Comparison of ENCODE assay signal across 8 mouse cellular contexts in the genomic region with DNA sequence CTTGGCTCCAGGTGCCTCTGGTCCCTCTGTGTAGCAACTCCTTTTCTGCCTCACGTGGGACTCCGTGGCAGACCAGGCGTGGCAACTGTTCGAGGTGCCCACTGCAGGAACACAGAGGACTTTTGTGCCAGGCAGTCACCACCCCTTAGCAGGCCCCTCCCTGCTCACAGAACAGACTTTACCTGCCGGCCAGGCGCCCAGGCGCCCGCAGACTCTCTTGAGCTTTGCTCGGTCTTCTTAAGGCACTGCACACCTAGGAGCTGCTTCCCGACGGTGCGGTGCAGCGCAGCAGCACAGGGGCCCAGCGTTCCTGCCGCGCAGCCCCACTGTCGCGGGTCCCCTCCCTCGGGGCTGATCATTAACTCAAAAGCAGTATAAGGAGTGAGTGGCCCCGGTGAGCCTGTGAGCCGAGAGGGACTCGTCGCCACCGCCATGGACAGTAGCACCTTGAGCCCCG. TPM values are rescaled to one million over a fixed set of nuclear protein-coding genes. Genes with fewer than 3 reads are reported as not detected.
A peak's percentile ranks its signal among the peaks of the same experiment; 100 is the strongest.
DNase-seq lines count a peak whose midpoint lies in the region; ATAC-seq and TF ChIP-seq lines count a peak whose summit lies in the region.
"Had no signal": no experiment of that assay in that cellular context is flagged by ENCODE, and none has a peak within 500 bp of the region (broad histone marks: within the 10 kb centered on the region; RNA-seq: fewer than 3 reads in every experiment).

TSS of gene Slc5a1 (plus strand) at position 195 of the 457 bp plus-strand sequence.

- H3K4me3 ChIP-seq in embryonic facial prominence, embryonic 11.5 days (ENCODE audit: low read depth, low read length): no peak within 1 kb of the TSS
- H3K4me3 ChIP-seq in forebrain, embryonic 15.5 days: no peak within 1 kb of the TSS
- H3K4me3 ChIP-seq in kidney, postnatal 0 days (replicated peaks; ENCODE audit: low read depth, low read length): peak within 1 kb of the TSS; percentile 13
- peak within 1 kb of the TSS; percentile 15; the same call in 1 of the 2 replicates for H3K4me3 ChIP-seq in midbrain, embryonic 12.5 days

- H3K36me3 ChIP-seq in embryonic facial prominence, embryonic 11.5 days (replicated peaks; ENCODE audit: control insufficient read depth, insufficient read depth, low read depth, low read length): no peaks in the 10 kb centered on the region
- no peaks in the 10 kb centered on the region for H3K36me3 ChIP-seq in forebrain, embryonic 15.5 days
- no peaks in the 10 kb centered on the region for H3K36me3 ChIP-seq in kidney, postnatal 0 days (ENCODE audit: insufficient read depth, low read length)
- no peaks in the 10 kb centered on the region for H3K36me3 ChIP-seq in midbrain, embryonic 12.5 days

- no peak within 1 kb of the TSS for H3K27ac ChIP-seq in embryonic facial prominence, embryonic 11.5 days (replicated peaks; ENCODE audit: low read depth, low read length)
- H3K27ac ChIP-seq in forebrain, embryonic 15.5 days (replicated peaks): no peak within 1 kb of the TSS
- H3K27ac ChIP-seq in kidney, postnatal 0 days: no peak within 1 kb of the TSS
- H3K27ac ChIP-seq in midbrain, embryonic 12.5 days (replicated peaks): no peak within 1 kb of the TSS

- H3K4me1 ChIP-seq in embryonic facial prominence, embryonic 11.5 days (ENCODE audit: control insufficient read depth, insufficient read depth, low read length): no peaks in the 10 kb centered on the region
- H3K4me1 ChIP-seq in forebrain, embryonic 15.5 days: no peaks in the 10 kb centered on the region
- no peaks in the 10 kb centered on the region for H3K4me1 ChIP-seq in kidney, postnatal 0 days (replicated peaks; ENCODE audit: insufficient read depth, low read length)
- peaks cover 12% of the 10 kb centered on the region; the same call in 1 of the 2 replicates for H3K4me1 ChIP-seq in midbrain, embryonic 12.5 days

- H3K4me2 ChIP-seq in embryonic facial prominence, embryonic 11.5 days (ENCODE audit: low read depth, low read length): peak within 1 kb of the TSS; percentile 16; the same call in 1 of the 2 replicates
- 0 out of 2 replicates have a peak within 1 kb of the TSS, but pooled peaks have one; percentile 7 for H3K4me2 ChIP-seq in forebrain, embryonic 15.5 days (replicated peaks)
- peak within 1 kb of the TSS; percentile 46 for H3K4me2 ChIP-seq in kidney, postnatal 0 days (ENCODE audit: low read length)
- H3K4me2 ChIP-seq in midbrain, embryonic 12.5 days (replicated peaks): peak within 1 kb of the TSS; percentile 27

- H3K27me3 ChIP-seq in embryonic facial prominence, embryonic 11.5 days (ENCODE audit: control insufficient read depth, insufficient read depth, low read length): peaks cover 17% of the 10 kb centered on the region
- peaks cover 12% of the 10 kb centered on the region for H3K27me3 ChIP-seq in forebrain, embryonic 15.5 days
- peaks cover 7% of the 10 kb centered on the region; the same call in 1 of the 2 replicates for H3K27me3 ChIP-seq in kidney, postnatal 0 days (ENCODE audit: insufficient read depth, low read length)
- peaks cover 31% of the 10 kb centered on the region for H3K27me3 ChIP-seq in midbrain, embryonic 12.5 days

- no peak for ATAC-seq in embryonic facial prominence, embryonic 11.5 days (replicated peaks; ENCODE audit: insufficient number of reproducible peaks, low FRiP score, low TSS enrichment, low read depth)
- no peak for ATAC-seq in forebrain, embryonic 15.5 days (replicated peaks)
- peak; percentile 57 for ATAC-seq in kidney, postnatal 0 days (replicated peaks; ENCODE audit: low FRiP score, low read depth)
- no peak for ATAC-seq in midbrain, embryonic 12.5 days (ENCODE audit: low FRiP score, low read depth)
- ATAC-seq in erythroid progenitor cell, adult 5-6 weeks (replicated peaks; ENCODE audit: low FRiP score, poor library complexity, severe bottlenecking): no peak
- ATAC-seq: activated CD4-positive, CD25-positive, alpha-beta regulatory T cell, adult 4 months had no signal

- no peaks in the 10 kb centered on the region for H3K9me3 ChIP-seq in embryonic facial prominence, embryonic 11.5 days (replicated peaks; ENCODE audit: control insufficient read depth, low read length)
- no peaks in the 10 kb centered on the region for H3K9me3 ChIP-seq in forebrain, embryonic 15.5 days
- H3K9me3 ChIP-seq in kidney, postnatal 0 days (replicated peaks; ENCODE audit: low read length): no peaks in the 10 kb centered on the region
- H3K9me3 ChIP-seq in midbrain, embryonic 12.5 days: no peaks in the 10 kb centered on the region

- no peak within 1 kb of the TSS for H3K9ac ChIP-seq in embryonic facial prominence, embryonic 11.5 days (replicated peaks; ENCODE audit: low read length)
- H3K9ac ChIP-seq in forebrain, embryonic 15.5 days (replicated peaks): no peak within 1 kb of the TSS
- H3K9ac ChIP-seq in kidney, postnatal 0 days (ENCODE audit: low read depth, low read length): no peak within 1 kb of the TSS
- H3K9ac ChIP-seq in midbrain, embryonic 12.5 days (replicated peaks): no peak within 1 kb of the TSS

- DNase-seq in embryonic facial prominence, embryonic 11.5 days (ENCODE audit: low spot score): no peak
- no peak for DNase-seq in kidney, postnatal 0 days (ENCODE audit: low spot score)
- DNase-seq in adrenal gland, postnatal 36 days: no peak
- DNase-seq in T-cell, adult 2 months (ENCODE audit: low spot score): no peak

- TF ChIP-seq CTCF in kidney, postnatal 0 days (IDR thresholded peaks at IDR 0.05; ENCODE audit: low read depth): no peak

- 12% methylated on average over 25 of the region's 25 CpGs for WGBS in embryonic facial prominence, embryonic 11.5 days
- 18% methylated on average over 25 of the region's 25 CpGs for WGBS in forebrain, embryonic 15.5 days
- 9% methylated on average over 25 of the region's 25 CpGs for WGBS in kidney, postnatal 0 days
- 17% methylated on average over 25 of the region's 25 CpGs for WGBS in midbrain, embryonic 12.5 days

RNA-seq across cellular contexts. Expression of gene Slc5a1, which starts in this region (rescaled TPM):
- not detected in 2 replicates for polyA plus RNA-seq in embryonic facial prominence, embryonic 11.5 days (2014; fragmentation: Nextera tagmentation; extraction: Ambion mirVana)
- polyA plus RNA-seq in forebrain, embryonic 15.5 days (2015; fragmentation: Nextera tagmentation; extraction: Ambion mirVana): not detected in 2 replicates
- polyA plus RNA-seq in kidney, postnatal 0 days (2015; fragmentation: Nextera tagmentation; extraction: Ambion mirVana): 21.2 and 24.2 TPM in 2 replicates
- not detected in 2 replicates for polyA plus RNA-seq in midbrain, embryonic 12.5 days (2016; fragmentation: Nextera tagmentation; extraction: Ambion mirVana)
- total RNA-seq in erythroid progenitor cell, adult 5-6 weeks (2015; ENCODE audit: low replicate concordance): not detected in 2 replicates
- total RNA-seq in erythroid progenitor cell, adult 5-6 weeks (2017; ENCODE audit: low replicate concordance): not detected in 2 replicates
- total RNA-seq in adrenal gland, postnatal 36 days (2021): not detected
- polyA plus RNA-seq: activated CD4-positive, CD25-positive, alpha-beta regulatory T cell, adult 4 months had no signal

Comparison
In these comparisons a context has a peak if more than half of its experiments do, and no peak if none do; other contexts are left out.
1. RNA of gene Slc5a1 (polyA plus RNA-seq): 21.2 to 24.2 TPM in kidney, postnatal 0 days; not detected in embryonic facial prominence, embryonic 11.5 days, not detected in forebrain, embryonic 15.5 days and not detected in midbrain, embryonic 12.5 days; every median in the first group is over 10 times any median in the second.
2. H3K4me3 ChIP-seq: peak in kidney, postnatal 0 days (single experiment) and midbrain, embryonic 12.5 days (single experiment); none in embryonic facial prominence, embryonic 11.5 days (single experiment) and forebrain, embryonic 15.5 days (single experiment).
3. Peak in every context shown above with its lines, with median percentiles within 50 percentile points of each other: H3K4me2 ChIP-seq.